Mouse (Mus musculus): ENCODE measurements around the gene Pop4.

Gene Pop4

GRCm38 (mm10) chr7:38218631-38219367, 52.4 kb downstream of the Pop4 start:
- no peak for DNase-seq

DNA sequence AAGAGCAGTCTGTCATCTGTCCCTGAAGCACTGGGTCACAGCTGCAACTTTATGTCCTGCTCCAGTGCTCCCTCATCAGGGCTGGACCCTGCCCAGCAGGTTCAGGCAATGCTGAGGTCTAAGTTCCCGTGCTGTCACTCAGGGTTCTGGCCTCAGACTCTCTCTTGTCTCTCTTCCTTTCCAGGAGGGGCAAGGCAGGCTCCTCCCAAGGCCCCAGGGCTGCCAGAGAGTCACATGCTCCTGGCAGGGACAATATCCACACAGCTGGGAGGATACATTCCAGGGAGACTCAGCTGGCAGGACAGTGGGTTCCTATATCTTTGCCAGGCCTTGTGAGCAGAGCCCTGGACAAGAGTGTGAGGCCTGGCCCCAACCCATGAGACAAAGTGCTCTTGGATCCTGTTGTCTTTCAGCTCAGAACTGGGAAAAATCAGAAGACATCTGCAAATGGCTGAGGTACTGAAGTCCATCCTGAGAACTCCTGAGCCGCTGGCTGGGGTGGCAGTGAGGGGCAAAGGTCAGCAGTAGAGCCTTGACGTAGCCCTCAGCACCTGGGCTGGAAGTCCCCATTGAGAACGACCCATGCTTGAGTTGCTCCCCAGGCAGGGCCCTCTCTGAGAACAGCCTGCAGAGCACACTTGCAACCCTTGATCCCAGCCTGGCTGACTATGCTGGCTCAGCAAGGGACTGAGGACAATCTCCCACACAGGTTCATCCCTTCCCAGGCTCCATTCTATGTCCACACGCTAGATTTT, 53.6 kb downstream of the Pop4 start:
- DNase-seq, result peak; percentile 74

DNA sequence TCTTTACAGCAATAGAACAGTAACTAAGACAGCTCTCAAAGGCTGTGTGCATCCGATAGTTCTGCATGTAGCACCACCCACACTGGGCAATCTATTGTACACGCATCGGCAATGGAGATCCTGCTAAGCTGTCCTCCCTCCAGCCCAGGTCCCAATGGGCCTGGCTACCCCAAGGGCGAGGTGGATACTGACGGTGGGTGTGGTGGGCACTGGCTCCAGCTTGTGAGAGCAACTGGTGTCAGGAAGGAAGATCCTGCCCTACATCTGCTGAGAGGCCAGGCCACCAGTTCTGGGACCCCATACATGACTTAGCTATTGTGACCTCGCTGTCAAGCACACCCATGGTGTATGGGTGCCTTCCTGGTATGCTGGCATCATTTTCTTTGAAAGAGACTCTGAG, 55.5 kb downstream of the Pop4 start:
- no peak for DNase-seq

- DNase-seq, result no peak
These were observed 55.9 kb downstream of the Pop4 start for GRCm38 (mm10) chr7:38215281-38215680.

- DNase-seq, result no peak
These were observed 56.6 kb downstream of the Pop4 start for GRCm38 (mm10) chr7:38214473-38215214.

GRCm38 (mm10) chr7:38212651-38213062, 58.6 kb downstream of the Pop4 start:
- DNase-seq, result peak; percentile 63

Data from cerebellum, adult 11-12 months (tissue).